Mouse (Mus musculus) cerebellum, adult 11 months (tissue): ENCODE results near the gene Jdp2.

Experiments
- DNase-seq: peaks from one replicate; pipeline ENCODE4 v3.0.0; 2022

Gene Jdp2

DNA sequence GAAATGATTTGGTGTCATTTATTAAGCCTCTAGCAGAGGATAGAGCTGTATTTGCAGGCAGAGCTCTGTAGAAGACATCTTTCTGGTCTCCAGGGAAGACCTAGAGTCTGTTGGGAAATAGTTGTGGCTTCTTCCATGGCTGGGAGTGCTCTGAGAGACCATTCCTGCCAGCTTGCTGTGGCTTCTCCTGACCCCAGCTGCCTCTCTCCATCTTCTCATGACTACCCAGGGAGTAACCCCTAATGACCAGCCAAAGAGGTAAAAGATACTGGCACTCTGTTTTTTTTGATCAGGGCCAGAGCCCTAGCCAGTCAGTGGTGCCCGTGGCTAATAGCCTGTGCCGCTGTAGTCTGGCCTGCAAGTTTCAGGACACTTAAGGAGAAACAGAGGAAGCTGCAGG is 3.3 kb downstream of the Jdp2 start:
- no peak for DNase-seq

DNA sequence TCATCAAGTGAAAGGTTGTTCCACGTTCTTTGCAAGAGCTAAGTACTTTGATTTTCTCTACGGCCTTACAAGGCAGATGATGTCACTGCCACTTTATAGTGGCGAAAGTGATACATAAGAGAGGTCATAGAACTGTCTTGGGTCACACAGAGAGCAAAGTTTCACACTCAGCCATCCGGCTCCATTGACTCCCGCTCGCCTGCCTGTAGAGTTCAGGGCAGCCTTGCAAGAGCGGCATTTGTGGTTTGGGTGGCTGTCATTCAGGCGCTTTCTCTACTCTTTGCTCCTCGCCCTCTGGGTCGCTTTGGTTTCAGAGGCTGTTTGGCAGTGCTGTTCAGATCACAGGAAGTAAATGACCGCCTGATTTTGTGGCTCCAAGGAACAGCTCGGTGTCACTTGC is 4.0 kb downstream of the Jdp2 start:
- DNase-seq: no peak

DNA sequence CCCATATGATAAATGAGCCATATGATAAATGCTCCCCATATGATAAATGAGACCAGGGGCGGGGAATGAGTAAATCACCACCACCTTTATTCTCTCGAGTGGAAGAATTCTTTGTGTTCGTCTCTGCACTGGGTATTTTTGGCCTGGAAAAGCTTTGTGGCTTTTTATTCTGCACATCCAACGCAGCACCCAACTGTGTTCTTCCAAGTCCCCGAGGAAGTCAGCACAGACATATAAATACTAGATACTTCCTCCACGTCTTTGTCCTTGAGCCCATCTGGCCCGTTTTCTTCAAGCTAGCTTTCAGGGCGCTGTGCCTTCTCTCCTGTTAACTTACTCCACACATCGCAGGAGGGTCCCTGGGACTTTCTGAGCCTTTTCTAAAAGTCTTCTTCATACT is 4.9 kb downstream of the Jdp2 start:
- no peak for DNase-seq

DNA sequence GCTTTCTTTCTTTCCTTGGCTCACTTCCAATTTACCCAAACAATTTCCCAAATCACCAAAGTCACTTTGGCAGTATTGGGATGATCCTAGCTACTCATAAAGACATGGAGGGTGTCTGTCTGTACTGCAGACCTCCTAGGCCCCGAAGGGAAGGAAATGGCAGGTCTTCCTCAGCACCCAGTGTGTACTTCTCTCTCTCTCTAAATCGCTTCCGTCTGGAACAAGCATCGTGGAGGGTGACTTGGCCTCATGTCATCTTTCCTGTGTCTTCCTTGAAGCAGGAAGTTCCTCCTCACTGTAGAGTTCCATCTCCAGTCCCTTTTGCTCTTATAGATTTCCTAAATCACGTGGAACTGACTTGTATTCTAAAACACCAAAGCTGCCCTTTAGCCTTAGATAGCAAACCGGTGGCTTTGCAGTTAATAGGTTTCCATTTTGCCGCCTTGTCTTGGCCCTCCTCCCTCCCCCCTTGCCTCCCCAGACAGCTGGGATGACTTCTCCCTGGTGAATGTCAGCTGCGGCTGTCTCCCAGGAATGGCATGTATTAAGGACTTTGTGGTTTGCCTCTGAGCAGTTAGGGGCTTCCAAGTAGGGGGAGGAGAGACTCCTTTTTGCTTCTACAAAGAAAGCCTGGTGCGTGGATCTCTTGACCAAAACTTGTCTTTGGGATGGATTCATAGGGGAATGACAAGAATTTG is 5.6 kb downstream of the Jdp2 start:
- no peak for DNase-seq

DNA sequence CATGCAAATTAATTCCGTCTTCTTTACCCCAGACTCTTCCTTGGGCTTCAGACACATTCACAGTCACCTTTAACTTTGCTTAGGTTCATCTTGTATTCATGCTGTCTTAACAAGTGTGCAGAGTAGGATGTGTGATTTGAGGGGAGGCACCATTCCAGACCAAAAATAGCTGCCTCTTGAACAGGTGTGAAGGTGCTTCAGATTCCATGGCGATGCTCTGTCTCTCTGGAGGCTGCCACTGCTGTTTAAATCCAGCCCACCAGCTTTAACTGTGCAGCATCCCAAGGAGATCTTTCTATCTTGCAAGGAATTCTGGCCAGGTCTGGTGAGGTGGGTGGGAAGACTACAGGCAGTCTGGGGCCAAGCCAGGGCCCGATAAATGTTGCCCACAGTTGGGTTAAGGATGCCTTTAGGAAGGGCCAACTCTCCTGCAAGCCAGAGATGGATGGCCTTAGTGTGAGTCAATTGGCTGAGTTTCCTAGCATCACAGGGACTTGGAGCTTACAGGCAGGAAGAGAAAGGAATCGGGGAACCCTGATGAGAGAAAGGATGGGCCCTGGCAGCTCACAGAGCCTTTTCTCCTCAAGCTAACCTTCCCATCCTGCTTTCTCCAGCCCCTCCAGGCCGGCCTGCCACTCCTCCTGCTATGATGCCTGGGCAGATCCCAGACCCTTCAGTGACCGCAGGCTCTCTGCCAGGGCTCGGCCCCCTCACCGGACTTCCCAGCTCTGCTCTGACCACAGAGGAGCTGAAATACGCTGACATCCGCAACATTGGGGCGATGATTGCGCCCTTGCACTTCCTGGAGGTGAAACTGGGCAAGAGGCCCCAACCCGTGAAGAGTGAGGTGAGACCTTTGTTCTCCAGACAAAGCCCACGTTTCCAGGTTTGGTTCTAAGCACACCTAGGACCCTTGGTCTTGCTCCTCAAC is 9.0 kb downstream of the Jdp2 start:
- peak; percentile 41 for DNase-seq

DNA sequence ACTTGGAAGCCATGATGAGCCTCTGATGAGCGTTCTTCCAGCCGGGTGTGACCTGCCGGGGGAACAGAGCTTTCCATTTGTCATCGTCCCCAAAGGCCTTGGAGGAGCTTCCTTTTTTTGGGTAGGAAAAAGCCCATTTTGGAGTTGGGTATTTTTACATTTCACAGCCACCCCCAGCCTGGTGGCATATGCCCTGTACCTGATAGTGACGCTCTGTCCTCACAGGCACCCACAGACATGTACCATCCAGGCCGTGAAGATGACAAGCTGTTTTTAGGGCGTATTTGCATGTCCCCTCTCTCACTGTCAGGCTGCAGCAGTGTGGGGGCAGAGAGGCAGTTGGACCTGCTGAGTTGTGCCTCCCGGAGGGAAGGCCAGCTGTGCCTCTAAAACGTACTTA is 11.3 kb downstream of the Jdp2 start:
- DNase-seq: no peak

DNA sequence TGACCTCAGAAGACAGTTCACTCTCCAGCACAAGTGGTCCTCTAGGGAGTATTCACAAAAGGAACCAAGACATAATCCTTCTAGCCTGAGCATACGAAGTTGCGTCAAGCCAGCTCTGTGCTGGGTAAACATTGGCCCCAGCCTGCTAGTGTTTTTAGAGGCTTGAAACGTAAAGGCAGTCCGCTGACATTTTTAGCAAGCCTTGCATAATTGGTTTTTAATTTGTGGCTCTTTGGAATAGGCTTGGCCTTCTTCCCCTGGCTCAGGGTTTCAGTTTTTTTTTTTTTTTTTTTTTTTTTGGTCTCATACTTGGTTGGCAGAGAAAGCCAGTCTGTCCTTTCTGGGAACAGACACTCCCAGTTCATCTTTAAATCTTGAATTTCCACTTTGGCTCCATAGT is 15.3 kb downstream of the Jdp2 start:
- DNase-seq: no peak

DNA sequence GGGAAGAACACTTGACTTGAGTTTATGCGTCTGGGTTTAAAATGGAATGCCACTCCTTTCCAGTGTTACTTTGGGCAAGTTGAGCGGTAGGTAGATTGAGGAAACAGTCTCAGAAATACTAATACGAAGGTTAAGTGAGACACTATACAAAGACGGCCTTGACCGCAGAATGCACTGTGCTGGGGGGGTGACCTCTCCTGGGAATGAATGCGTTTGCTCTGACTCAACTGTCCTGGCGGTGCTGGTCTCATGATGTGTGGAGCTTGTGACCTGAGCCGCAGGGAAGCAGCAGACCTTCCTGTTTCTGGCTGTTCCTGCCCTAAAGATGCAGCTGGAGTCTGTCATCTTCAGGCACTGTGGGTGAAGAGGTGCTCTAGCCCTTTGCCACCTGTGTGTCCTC is 16.7 kb downstream of the Jdp2 start:
- DNase-seq: no peak

DNA sequence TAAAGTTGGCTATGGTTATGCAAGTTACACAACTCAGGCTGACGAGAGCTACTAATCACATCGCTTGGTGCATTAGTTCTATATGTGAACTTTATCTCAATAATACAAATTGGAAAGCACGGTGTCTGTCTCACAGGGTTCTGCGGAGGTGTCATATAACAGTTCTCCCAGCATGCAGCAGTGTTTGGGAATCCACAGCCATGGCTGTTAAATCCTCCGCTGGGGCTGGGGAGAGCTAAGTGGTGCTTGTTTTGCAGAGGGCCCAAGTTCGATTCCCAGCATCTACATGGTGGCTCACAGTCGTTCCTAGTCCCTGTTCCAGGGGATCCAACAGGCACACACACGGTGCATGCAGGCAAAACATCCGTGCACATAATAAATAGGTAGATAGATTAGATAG is 19.1 kb downstream of the Jdp2 start:
- DNase-seq: no peak

DNA sequence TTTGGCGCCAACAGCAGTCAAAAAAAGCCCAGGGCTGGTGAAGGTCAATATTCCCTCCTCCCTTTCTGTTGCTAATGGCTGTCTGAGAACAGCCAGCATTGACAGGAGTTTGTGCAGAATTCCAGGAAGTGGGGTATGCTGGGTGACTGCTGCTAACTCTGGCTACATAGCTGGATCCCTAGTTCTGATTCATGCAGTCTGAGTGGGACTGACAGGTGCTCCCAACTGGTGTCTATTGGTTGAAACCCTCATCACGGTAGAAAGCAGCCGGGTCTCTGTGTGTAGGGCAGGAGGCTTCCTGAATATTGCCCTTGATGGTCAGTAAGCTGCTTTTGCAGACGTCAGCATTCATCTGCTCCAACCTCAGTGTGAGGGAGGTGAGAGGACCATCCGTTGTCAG is 19.6 kb downstream of the Jdp2 start:
- no peak for DNase-seq

DNA sequence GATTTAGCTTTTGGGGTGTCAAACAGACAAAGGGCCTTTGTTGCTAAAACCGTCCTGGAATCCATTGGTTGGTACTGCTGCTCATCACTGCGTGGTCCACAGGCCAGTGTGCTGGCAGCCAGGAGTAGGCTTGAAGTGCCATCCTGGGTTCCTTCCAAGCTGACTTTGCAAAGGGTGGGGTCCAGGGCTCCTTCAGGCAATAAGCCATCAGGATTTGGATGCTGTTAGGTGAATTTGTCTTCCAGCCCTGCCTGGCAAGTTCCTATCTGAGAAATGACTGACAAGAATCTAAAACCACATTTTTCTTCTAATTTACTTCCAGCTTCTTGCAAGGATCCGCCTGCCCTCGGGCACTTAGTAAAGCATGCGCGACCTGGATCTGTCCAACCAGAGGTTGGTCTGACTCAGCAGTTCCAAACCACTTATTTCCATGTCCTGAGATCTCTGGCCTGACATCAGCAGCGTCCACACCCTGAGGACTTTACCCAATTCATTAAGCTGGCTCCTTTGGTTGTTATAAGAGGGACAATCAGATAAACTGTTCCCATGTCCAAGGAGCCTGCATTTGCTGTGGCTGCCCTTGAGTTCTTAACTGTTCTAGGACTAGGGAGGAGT is 20.6 kb downstream of the Jdp2 start:
- peak; percentile 50 for DNase-seq

DNA sequence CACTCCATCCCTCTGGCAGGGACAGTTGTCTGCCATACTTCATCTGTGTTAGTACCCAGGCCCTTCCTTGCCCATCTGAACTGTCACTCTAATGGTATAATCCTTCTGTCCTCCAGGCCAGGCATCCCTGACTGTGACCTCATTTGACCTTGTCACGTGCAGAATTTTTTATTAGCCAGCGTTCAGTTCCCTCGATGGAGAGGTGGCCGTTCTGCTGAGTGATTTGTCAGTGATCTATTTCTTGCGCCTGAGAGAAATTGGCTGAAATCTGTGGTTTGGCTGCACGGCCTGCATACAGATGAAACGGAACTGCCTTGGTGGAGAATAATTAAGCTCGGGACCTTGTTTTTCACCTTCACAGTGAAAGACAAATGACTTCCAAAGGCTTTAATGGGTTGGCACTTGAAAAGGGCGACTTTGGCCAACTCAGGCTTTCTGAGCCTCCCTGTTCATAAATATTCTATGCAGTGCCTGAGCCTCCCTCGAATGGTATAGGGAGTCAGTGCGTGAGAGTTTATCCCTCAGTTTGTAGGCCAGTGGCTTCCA is 21.1 kb downstream of the Jdp2 start:
- DNase-seq: no peak

DNA sequence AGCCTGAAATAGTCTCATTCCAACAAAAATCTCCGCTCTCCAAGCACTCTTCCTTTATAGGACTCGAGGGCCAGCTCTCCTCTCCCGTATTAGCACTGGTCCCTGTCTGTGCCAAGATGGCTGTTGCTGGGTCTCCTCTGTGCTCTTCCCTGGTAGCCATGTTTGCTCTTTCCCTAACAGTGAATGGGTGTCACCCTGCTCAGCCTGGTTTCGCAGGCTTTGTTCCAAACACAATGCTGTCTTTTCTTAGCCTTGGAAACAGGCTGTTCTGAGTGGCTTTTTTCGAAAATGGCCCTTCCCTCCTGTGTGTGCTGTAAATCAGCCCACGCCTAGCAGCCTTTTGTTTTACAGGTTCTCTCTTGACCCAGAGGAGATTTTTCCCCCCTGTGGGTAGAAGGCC is 22.2 kb downstream of the Jdp2 start:
- no peak for DNase-seq

DNA sequence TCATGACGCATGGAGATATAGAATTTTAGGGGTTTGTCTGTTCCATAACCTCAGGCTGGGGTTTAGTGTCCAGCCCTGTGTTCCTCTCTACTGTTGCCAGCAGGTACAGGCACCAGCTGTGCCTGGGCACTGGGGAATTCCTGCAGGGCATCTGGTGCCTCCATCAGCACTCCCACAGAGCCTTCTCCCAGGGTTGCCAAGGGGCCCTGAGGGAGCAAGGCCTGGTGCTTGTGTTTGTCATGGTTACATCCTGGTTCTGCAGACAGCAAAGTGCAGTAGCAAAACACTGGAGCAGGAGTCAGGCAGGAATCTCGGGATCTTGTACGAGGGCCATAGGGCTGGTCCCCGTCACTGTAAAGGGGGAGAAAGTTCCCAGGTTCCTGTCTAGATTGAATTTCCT is 22.8 kb downstream of the Jdp2 start:
- no peak for DNase-seq

DNA sequence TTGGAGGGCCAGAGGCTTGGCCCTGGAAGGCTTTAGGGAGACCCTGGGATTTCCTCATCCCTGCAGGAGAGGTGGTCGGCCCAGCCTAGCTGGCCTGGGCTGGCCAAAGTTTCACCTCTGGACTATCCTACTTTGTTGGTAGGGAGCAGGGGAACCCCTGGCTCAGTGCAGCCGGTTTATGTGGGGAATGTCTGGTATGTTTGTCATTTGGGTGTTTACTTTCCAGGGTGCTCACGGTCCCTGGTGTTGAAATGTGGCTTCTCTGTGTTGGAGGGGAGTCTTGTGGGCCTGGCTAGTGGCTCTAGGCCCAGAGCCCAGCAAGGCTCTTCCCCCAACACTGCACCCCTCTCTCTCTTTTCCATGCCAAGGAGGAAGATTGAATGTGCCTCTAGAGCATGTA is 24.9 kb downstream of the Jdp2 start:
- no peak for DNase-seq

DNA sequence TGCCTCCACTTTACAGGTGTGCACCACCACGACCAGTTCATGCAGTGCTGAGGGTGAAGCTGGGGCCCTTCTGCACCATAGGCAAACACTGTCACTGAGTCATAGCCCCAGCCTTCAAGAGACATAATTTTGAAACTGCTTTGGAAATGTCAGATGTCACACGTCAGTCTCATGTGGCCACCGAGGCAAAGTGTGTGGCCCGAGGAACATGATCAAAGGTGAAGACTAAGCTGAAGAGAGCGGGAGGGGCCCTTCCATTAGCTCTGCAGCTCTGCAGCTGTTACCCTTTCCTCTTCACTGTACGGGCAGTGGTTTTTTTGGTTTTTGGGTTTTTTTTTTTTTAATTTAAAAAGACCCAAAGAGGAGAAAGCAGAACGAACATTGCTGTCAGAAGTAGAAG is 25.8 kb downstream of the Jdp2 start:
- no peak for DNase-seq

DNA sequence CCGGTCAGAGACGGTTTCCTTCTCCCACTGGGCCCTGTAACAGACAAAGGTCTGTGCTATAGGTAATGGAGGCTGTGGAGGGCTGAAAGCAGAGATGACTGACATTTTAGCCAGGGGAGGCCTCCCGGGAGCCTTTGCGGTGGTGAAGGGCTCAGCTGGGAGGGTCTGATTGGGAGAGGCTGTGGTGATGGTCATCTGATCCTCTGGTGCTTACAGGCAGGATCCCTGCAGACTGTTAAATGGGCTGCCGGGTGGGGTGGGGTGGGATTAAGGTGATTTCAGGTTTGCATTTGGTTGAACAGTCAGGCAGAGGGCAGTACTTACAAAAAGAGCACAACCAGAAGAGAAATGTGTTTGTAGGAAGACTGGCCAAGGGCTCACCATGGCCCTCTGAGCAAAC is 27.0 kb downstream of the Jdp2 start:
- DNase-seq: no peak

DNA sequence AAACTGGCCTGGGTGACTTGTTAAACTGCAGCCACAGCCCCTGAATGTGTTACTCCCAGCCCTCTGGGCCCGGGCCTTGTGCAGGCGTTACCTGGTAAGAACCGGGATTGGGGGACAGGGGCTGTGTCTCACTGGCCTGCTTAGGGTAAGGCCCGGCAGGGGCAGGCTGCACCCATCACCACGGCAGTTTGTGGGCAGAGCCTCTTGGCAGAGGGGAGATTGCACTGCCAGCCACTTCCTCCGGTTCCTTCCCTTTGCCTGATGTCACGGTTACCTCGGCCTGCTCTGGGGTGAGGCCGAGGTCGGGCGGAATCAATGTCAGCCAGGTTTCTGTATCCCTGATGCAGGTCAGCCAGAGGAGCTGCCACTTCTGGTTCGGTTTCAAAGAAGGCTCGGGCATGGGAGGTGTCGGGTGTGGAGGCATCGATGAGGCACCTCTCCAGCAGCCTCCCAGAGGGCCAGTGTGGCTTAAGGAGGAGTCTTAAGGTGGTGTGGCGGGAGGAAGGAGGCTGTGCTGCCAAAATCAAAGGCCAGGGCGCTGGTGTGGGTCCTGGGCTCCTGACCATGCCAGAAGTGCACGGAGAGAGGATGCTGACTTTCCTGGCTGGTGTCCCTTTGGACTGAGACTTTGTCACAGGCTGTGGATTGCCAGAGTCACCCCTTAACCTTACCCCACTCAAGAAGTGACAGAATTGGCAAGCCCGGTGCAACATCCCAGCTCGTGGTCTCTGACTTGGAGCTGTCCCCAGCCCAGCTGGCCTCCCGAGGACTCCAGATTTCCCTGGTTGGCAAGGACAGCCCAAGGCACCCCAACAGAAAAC is 31.0 kb downstream of the Jdp2 start:
- peak; percentile 35 for DNase-seq

DNA sequence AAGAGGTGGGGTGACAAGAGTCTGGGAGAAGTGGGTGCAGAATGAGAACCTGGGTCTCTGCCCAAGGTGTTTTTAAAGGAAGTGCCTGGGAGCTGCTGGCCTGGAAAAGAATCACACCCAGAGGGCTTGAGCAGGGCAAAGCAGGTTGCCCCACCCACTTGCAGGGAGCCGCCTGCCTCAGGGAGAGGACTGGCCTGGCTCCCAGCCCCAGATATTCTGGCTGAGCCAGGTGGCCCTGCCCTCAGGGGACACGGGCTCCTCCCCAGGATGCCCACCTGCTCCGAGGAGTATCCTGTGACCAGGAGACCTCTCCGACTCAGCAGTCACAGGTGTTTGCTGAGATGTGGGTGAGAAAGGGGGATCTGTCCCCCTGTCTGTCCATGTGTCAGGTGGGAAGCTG is 32.4 kb downstream of the Jdp2 start:
- peak; percentile 31 for DNase-seq

DNA sequence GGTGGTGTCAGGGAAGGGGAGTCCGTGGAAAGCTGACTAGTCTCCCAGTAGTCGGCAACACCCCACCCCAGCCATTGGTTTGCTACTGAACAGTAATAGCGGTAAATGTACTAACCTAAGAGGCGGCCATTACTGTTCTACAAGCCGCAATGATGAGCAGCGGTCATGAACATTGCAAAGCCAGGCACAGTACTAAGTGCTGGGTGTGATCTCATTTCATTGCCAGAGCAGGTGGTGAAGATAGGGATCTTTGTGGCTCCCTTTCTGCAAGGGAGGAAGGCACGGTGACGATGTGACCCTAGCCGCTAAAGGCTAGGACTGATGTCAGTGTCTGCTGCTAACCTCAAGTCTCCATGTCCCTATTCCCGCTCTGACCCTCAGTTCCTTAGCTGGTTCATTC is 33.5 kb downstream of the Jdp2 start:
- DNase-seq: no peak

DNA sequence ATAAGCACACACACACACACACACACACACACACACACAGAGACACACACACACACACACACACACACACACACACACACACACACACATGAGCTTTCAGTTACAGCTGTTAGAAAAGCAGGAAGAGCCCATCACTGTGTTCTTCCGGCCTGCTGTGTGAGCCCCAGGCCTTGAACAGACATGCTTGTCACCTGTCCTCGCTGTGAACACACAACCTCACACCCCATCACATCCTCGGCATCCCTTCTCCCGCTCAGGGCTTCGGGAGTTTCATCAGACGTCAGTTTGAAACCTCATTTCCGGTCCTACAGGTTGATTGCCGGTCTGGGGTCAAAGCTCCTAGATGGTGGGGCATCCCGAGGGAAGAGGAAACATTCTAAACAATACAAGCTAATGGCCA is 39.1 kb downstream of the Jdp2 start:
- no peak for DNase-seq

DNA sequence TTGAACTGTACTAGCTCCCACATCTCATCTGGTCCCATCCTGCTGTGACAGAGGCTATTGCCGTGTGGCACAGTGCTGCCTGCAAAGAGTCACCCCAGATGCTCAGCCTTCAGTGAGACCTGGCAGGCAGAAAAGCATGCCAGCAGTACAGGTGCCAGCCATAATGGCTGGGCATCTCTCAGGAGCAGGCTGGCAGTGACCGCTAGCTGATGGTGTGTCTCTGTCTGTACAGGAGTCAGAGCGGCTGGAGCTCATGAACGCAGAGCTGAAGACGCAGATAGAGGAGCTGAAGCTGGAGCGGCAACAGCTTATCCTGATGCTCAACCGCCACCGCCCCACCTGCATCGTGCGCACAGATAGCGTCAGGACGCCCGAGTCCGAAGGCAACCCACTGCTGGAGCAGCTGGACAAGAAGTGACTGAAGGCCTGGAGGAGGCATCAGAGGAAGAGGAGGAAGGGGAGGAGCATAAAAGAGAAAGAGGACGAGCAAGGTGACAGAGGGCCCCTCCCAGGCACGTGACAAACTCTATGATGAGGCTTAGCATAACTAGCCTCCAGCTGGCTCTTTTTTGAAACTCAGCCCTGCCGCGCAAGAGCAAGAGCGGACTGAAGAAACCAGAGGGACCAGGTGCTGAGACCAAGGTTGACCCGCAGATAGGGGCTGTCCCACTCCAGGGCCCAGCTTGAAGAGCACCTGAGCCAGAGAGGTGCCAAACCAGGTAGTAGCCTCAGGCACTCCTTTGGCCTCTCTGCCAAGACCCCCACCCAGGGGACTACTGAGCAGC is 39.9 kb downstream of the Jdp2 start:
- no peak for DNase-seq
